Mouse (Mus musculus) left cerebral cortex, postnatal 14 days (tissue): ENCODE data around the gene Gm3642. TPM values are rescaled to one million over a fixed set of nuclear protein-coding genes. Genes with fewer than 3 reads are reported as not detected.
"Not testable (repeated sequence)": the region's sequence is repeated elsewhere in the genome, so short reads cannot be mapped to it uniquely, and the experiment has no call there.

ENCODE experiments used
- DNase-seq, 2 experiments: peaks; one replicate each; pipeline ENCODE4 v3.0.0; 2021 to 2022; ENCODE audit warnings: low spot score in 2 of 2, mixed read lengths in 1 of 2
- intact Hi-C: fragments of 180-260 bp; cut with DNase I; formaldehyde crosslinking; loops from one replicate; pipeline ENCODE4 v1.15.1; 2025
- long read RNA-seq, 2 experiments: library from polyadenylated mRNA; stranded (forward); transcript quantifications; one replicate each; pipeline ENCODE4 v2.0.0; 2021
- total RNA-seq, 2 experiments: library from RNA; stranded (reverse); gene quantifications; 2 replicates each; pipeline ENCODE4 v1.2.3; 2021

Gm3642 gene
- not detected for total RNA-seq
- long read RNA-seq, experiment 1, result 0 reads
- long read RNA-seq, experiment 2, result 0 reads

DNA sequence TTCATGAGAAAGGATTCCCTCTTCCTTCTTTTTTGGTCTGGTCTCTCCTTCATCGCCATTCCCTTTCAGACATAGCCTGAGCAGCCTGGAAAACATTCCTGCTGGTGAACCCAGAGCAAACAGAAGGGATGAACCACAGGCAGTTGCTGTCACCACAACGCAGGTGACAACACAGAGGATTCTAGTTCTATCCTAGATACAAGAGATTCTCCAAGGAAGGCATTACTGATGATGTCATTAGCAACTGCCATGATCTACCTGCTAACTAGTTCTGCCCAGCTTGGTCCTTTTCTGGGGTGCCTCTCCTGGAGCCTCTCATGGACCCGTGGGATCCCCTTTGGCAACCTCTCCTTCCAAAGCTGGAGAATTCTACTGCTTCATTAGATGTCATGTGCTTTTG lies at the start of gene Gm3642:
Gene Gm3642 (minus strand): TSS at position 101 of the 400 bp plus-strand sequence.
- DNase-seq, intact Hi-C loops: not testable (repeated sequence)

GRCm38 (mm10) chr14:6889521-6890012 lies 49.5 kb upstream of the Gm3642 start, which contains the start of gene Gm3667:
Gm3667 (minus strand) TSS chr14:6889962.
- intact Hi-C loops, DNase-seq: not testable (repeated sequence)

DNA sequence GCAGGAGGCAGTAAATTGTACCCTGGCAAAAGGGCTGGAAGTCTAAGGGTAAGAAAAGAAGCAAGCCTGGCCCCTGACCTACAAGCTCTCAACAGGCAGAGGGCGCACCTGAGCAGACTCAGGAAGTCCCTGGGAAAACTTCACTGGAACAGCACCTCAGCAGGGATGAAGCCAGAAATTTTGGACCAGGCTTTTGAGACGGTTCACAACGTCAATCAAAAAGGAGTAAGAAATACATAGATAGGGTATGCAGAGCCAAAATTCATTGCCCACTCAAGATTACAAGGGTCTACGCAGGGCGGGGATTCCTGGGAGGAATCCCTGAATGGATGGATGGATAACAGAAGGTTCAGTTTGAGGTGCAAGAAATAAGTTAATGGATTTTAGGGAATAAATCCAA lies 48.7 kb upstream of the Gm3642 start:
- intact Hi-C loops, result not testable (repeated sequence)
- DNase-seq, result peak; percentile 10 to 19

DNA sequence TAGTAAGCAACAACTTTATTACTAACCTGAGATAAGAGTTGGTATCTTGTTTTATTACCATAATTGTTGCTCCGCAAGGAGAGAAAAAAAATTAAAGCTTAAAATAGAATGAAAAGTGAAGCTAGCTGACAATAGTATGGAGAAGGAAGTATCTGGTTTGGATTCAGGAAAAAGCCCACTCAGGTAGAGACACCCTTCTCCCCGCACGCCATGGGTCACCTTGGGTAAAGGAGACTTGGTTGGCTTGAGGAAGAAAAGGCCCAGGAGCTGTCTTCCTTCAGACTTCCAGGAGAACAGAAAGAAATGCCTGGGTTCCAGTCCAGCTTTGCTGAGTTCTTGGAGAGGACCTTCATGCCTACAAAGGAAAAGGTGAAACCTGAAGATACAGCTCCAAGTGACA lies 16.8 kb downstream of the Gm3642 start:
- intact Hi-C loops, DNase-seq: not testable (repeated sequence)

Other genes with a start within 250 kb of the Gm3642 start
- under 1 TPM; 0.47 to 0.55 TPM for gene Gm3629, start 249.7 kb downstream of the Gm3642 start, total RNA-seq
- not detected for gene Gm3460, start 217.9 kb downstream of the Gm3642 start, total RNA-seq
- not detected for gene Gm10251, start 156.1 kb downstream of the Gm3642 start, total RNA-seq
- gene Gm8050, start 120.1 kb downstream of the Gm3642 start, total RNA-seq, result not detected
- 1 to 10 TPM; 2.2 to 4.7 TPM for gene Gm3636, start 98.0 kb downstream of the Gm3642 start, total RNA-seq
- gene Gm8362, start 65.9 kb downstream of the Gm3642 start, total RNA-seq, result not detected
- 1 to 10 TPM; 1.6 to 2.6 TPM for gene Gm3667, start 49.7 kb upstream of the Gm3642 start, total RNA-seq
- gene Gm6356, start 133.5 kb upstream of the Gm3642 start, total RNA-seq, result not detected
- gene Gm10406, start 187.1 kb upstream of the Gm3642 start, total RNA-seq, result 1 to 10 TPM in 1 of 2 experiments, under 1 TPM in 1; 0.46 to 1.1 TPM
- not detected for gene Gm3685, start 204.7 kb upstream of the Gm3642 start, total RNA-seq